Mouse (Mus musculus): Measurements from ENCODE around the gene Gpr37l1.
"Not testable (repeated sequence)": the region's sequence is repeated elsewhere in the genome, so short reads cannot be mapped to it uniquely, and the experiment has no call there.

Gene Gpr37l1

GRCm38 (mm10) chr1:135167435-135167834 is at the start of gene Gpr37l1:
Gene Gpr37l1, minus strand, starts transcription at chr1:135167681.
- DNase-seq: peak; percentile 87

DNA sequence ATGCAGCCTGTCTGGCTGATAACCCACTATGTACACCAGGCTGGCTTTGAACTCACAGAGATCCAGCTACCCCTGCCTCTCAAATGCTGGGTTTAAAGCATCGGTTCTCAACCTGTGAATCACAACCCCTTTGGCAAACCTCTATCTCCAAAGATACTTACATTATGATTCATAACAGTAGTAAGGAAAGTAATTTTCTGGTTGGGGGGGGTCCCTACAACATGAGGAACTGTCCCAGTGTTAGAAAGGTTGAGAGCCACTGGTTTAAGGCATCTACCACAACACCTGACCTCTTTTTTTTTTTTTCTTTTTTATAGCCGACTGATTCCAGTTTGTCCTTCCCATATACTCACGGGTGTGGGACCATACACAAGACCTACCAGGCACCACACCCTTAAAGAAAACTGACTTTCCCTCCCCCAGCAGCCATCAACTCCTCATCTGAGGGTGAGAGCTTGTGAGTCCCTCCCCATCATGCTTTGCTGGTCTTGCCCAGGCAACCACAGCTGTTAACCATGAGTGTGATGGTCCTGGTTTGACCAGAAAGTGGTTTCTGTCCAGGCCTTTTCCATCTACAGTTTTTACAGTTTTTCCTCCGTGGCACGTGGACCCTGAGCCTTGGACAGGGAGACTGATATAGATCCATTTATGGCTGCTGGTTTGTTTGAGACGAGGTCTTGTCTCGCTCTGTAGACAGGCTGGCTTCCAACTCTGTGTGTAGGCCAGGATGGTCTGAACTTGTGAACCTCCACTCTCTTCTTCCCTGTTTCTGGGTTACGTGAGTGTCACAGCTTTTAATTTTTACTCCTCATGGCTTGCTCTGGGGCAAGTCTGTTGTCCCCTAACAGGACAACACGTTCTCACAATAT is 46.5 kb upstream of the Gpr37l1 start:
- no peak for DNase-seq

GRCm38 (mm10) chr1:135210421-135210820 is 42.9 kb upstream of the Gpr37l1 start:
- DNase-seq: no peak

- DNase-seq: peak; percentile 39
These were observed 41.2 kb upstream of the Gpr37l1 start for GRCm38 (mm10) chr1:135208716-135209115.

DNA sequence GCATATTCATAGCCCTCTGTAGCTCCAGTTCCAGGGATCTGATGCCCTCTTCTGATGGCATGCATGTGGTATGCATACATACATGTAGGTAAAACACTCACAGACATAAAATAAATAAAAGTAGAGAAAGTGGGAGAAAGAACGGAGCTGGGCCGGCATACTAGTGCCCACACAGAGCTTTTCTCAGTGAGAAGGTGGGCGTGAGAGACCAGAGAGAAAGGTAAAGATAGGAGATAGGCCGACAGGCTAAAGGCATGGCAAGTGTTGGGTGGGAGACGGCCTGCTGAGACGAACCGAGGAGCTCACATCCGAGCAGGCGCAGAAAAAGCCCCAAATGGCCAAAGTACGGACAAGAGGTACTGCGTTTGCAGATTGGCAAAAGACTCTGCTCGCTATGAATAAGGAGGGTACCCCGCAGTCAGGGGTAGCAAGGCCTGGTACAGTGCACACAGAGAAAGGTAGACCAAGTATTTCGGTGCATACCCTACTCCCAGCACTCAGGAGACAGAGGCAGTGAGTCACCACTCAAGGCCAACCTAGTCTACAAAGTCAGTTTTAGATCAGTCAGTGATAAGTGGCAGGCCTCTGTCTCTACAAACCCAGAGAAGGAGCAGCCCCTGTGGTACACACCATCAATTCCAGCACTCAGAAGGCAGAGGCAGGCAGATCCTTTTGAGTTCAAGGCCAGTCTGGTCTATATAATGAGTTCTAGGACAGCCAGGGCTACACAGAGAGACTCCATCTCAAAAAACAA is 39.3 kb upstream of the Gpr37l1 start:
- DNase-seq: no peak

DNA sequence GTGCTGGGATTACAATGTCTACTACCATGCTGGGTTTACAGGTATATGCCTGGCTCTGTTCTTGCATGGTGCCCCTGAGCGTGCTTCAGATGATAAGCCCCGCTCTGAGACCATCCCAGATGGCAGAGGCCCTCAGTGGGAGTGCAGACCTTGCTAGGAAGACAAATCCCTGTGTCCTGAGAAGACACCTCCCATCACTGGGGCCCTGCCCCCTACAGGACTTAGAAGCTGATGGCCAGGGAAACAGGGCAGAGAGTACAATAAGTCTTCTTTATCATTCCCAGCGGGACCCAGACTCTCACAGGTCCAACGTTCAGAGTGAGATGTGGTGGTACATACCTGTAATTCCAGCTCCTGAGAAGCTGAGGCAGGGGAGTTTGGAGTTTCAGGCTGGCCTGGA is 37.8 kb upstream of the Gpr37l1 start:
- no peak for DNase-seq

- DNase-seq: peak; percentile 81
These were observed 37.0 kb upstream of the Gpr37l1 start for GRCm38 (mm10) chr1:135204196-135205126.

DNA sequence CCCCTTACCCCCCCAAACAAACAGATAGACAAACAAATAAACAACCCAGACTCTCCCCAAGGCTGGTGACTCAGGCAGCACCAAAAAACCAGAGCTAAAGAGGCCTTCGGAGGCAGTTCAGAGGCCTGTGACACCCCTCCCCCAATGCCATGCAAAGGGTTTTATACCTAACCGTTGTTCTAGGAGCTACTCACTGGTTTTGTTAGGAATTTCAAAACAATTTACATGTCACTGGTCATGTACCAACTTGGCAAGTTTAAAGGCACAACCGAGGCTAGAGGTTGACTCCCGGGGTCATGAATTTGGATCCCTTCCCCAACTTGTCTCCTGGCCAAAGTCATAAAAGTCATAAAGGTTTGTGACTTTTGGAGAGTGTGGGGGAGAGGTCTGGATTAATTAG is 32.9 kb upstream of the Gpr37l1 start:
- no peak for DNase-seq

DNA sequence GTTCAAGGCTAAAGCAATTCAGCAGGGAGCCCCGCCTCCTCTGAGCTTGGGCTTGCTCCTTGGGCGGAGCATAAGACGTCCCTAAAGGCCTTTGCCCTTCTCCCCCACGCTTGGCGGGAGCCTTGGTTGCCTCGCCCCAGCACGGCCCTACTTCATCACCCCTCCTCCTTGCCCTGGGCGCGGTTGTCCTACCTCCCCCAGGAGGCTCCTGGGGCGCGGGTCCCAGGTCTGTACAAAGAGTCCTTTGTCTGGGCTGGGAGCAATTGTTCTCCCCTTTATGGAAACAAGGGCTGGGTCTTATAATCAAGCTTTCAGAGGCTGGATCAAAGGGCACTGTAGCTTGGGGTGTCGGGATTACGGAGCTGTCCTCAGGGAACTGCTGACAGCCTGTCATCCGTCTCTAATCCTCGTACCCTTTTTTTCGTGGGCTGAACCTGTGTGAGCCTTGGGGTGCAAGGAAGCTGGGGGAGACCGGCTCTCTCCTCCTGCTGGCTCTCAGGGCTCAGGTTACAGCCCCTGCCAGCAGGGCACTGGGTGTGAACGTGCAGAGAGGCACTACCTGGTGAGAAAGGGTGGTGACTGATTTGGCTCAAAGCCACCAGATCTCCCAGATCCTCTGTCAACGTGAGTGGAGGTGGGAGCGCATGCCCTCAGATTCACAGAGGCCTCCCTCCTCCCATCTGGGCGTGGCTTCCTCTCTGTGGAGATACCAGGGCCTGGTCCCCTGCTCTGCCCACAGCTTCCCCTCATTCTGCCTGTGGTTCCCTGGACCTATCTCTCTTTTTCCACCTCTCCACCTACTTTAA is 31.7 kb upstream of the Gpr37l1 start:
- DNase-seq: peak; percentile 91

- no peak for DNase-seq
These were observed 30.9 kb upstream of the Gpr37l1 start for GRCm38 (mm10) chr1:135198412-135198811.

DNA sequence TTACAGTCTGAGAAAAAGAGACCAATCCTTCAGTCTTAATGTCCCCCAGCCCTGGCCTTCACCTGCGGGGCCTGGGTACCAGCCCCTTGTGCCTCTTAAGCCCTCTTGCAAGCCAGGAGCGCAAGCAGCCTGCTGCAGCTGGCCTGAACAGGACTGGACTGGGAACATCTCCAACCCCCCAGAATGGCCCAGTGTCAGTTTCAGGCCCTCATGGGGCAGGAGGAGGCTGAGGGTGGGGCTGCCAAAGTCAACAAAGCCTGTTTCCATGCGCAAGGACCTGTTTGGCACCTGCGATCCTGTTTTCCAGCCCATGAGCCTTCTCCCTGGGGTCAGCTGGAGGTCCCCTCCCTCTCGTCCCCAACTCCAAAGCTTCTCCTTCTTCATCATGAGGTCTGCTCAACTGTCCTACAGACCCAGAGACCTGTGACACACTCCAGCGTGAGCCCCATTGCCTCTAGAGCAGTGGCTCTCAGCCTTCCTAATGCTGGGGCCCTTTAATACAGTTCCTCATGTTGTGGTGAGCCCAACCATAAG is 28.5 kb upstream of the Gpr37l1 start:
- peak; percentile 96 for DNase-seq

GRCm38 (mm10) chr1:135194335-135194734 is 26.9 kb upstream of the Gpr37l1 start:
- not testable (repeated sequence) for DNase-seq

DNA sequence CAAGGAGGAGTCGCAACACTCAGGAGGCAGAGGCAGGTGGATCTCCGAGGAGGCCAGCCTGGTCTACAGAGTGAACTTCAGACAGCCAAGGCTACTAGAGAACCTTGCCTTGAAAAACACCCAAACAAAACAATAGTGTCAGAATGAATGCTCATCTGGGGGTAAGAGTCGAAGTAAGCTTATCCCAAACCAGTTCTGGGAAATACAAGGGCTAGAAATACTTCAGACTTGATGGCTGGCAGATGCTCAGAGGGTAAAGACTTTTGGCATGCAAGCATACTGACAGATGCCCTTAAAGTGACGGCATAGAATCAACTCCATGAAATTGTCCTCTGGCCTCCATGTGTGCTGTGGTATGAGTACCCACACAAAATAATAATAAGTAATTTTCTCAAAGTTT is 21.7 kb upstream of the Gpr37l1 start:
- DNase-seq: no peak

DNA sequence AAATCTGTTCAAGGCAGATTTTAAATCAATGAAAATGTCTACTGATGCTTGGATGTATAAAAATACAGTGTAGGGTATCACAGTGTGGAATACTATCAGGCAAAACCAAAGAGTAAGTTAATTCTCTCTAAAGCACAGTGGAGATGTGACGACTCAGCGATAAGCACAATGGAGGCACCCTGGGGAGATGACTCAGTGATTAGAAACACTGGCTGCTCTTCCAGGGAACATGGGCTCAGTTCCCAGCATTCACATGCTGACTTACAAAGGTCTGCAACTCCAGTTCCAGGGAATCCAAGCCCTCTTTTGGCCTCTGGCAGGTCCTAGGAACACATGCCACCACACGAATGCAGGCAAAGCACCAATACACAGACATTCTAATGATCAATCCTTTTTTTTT is 20.7 kb upstream of the Gpr37l1 start:
- DNase-seq: peak; percentile 93

GRCm38 (mm10) chr1:135187016-135187415 is 19.5 kb upstream of the Gpr37l1 start:
- not testable (repeated sequence) for DNase-seq

GRCm38 (mm10) chr1:135186427-135186826 is 18.9 kb upstream of the Gpr37l1 start:
- DNase-seq: no peak

DNA sequence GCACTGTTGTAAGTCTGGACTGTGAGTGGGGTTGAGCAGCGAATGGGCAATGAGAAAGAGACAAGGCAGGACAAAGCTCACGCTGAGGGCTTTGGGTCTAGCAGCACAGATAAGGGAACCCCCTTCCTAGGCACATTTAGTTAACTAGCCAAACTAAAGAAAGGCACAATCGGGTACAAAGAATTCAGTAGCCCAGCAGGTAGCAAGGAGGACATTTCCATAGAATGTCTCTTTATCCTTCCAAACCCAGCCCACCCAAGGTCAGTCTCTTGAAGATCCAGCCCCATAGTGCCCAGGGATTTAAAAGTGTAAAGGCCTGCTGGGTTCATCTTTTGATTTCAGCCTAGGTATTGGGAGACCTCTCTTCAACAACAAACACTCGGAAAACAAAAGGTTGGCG is 18.5 kb upstream of the Gpr37l1 start:
- DNase-seq: no peak

GRCm38 (mm10) chr1:135183941-135184570 is 16.6 kb upstream of the Gpr37l1 start:
- DNase-seq: peak; percentile 84

GRCm38 (mm10) chr1:135183448-135183847 is 16.0 kb upstream of the Gpr37l1 start:
- no peak for DNase-seq

DNA sequence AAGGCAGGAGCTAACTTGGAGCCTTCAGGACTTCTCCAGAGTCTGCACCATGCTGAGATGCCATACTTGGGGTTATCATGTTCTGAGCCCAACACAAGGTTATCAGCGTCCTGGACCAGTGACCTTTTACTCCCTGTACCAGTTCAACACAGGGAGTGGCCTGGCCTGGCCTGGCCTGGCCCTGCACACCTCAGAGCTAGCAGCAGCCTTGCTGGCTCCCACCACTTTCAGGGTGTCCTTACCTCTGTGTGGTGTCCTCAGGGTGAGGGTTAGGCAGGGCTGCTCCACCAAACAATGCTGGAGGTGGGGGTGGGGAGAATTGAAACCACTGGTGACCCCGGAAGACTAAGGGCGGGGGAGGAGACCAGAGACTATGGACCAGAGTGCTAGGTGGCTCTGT is 15.5 kb upstream of the Gpr37l1 start:
- no peak for DNase-seq

Data from heart, adult 11 months (tissue).